Comparison of ENCODE assay signal across 40 mouse cellular contexts in genomic region chr9:73005106-73005505, GRCm38 (mm10). TPM values are rescaled to one million over a fixed set of nuclear protein-coding genes. Genes with fewer than 3 reads are reported as not detected.
"Had no signal": no experiment of that assay in that cellular context is flagged by ENCODE, and none has a peak within 500 bp of the region (broad histone marks: within the 10 kb centered on the region; RNA-seq: fewer than 3 reads in every experiment).

No protein-coding gene starts in this region.

- ATAC-seq: hindbrain, embryonic 16.5 days; inflammation-experienced regulatory T-cells, adult 6 months; intestine, embryonic 16.5 days; liver, embryonic 12.5 days had no signal

- H3K27ac ChIP-seq: gastrocnemius, adult 2 months; heart, embryonic 10.5 days; hindbrain, embryonic 10.5 days; hindbrain, embryonic 12.5 days; hindbrain, embryonic 14.5 days; kidney, embryonic 15.5 days; kidney, postnatal 0 days; limb, embryonic 13.5 days; limb, embryonic 15.5 days; liver, embryonic 12.5 days; liver, embryonic 14.5 days had no signal

- H3K4me2 ChIP-seq: heart, embryonic 12.5 days; hindbrain, embryonic 12.5 days; hindbrain, embryonic 14.5 days; kidney, embryonic 15.5 days; limb, embryonic 13.5 days; limb, embryonic 15.5 days; liver, embryonic 12.5 days had no signal

- H3K4me1 ChIP-seq: heart, embryonic 10.5 days; heart, embryonic 12.5 days; hindbrain, embryonic 10.5 days; hindbrain, embryonic 12.5 days; kidney, embryonic 15.5 days; limb, embryonic 13.5 days; limb, embryonic 15.5 days; liver, embryonic 12.5 days had no signal

- H3K9ac ChIP-seq: heart, embryonic 12.5 days; hindbrain, embryonic 12.5 days; hindbrain, embryonic 14.5 days; kidney, embryonic 15.5 days; limb, embryonic 13.5 days; limb, embryonic 15.5 days; liver, embryonic 12.5 days; liver, embryonic 14.5 days had no signal

- H3K4me3 ChIP-seq: gastrocnemius, adult 2 months; heart, embryonic 10.5 days; heart, embryonic 12.5 days; hindbrain, embryonic 10.5 days; hindbrain, embryonic 12.5 days; kidney, embryonic 15.5 days; limb, embryonic 13.5 days; limb, embryonic 15.5 days; liver, embryonic 12.5 days had no signal

- DNase-seq: gastrocnemius, adult 2 months; gastrocnemius, postnatal 10 days; gastrocnemius, postnatal 25 days; heart, adult 18-20 months; heart, postnatal 10 days; heart, postnatal 4 days; kidney, adult 11 months; kidney, adult 2 months; kidney, adult 9 months; kidney, postnatal 14 days; kidney, postnatal 36 days; layer of hippocampus, adult 9-11 months; layer of hippocampus, postnatal 36 days; left cerebral cortex, postnatal 4 days had no signal

- H3K27me3 ChIP-seq: heart, embryonic 12.5 days; hindbrain, embryonic 12.5 days; kidney, embryonic 15.5 days; limb, embryonic 13.5 days; limb, embryonic 15.5 days; liver, embryonic 12.5 days had no signal

- H3K9me3 ChIP-seq: heart, embryonic 10.5 days; heart, embryonic 12.5 days; hindbrain, embryonic 10.5 days; hindbrain, embryonic 12.5 days; kidney, embryonic 15.5 days; limb, embryonic 13.5 days; limb, embryonic 15.5 days; liver, embryonic 12.5 days had no signal

RNA-seq across cellular contexts. Expression of gene Gm44503, which starts 46.5 kb away (rescaled TPM):
- total RNA-seq: gastrocnemius, adult 2 months; gastrocnemius, postnatal 10 days; gastrocnemius, postnatal 25 days; gastrocnemius, postnatal 4 days; heart, adult 18-20 months; heart, adult 8-10 months; heart, postnatal 10 days; heart, postnatal 4 days; layer of hippocampus, adult 8-10 months; layer of hippocampus, postnatal 14 days; left cerebral cortex, adult 18-20 months; left cerebral cortex, adult 8-10 months; left cerebral cortex, postnatal 10 days; liver, adult 2 months had no signal
- polyA plus RNA-seq: heart, embryonic 10.5 days; heart, embryonic 12.5 days; heart, embryonic 14.5 days; heart, embryonic 16.5 days; hindbrain, embryonic 10.5 days; hindbrain, embryonic 12.5 days; hindbrain, embryonic 16.5 days; inflammation-experienced regulatory T-cells, adult 6 months; intestine, embryonic 16.5 days; kidney, adult 2 months; kidney, embryonic 15.5 days; kidney, postnatal 0 days; large intestine, adult 2 months; limb, embryonic 11.5 days; limb, embryonic 13.5 days; limb, embryonic 15.5 days; liver, adult 2 months; liver, embryonic 14.5 days had no signal
